Mouse (Mus musculus) lung, embryonic 14.5 days (tissue): ENCODE results near the gene Rab1a. TPM values are rescaled to one million over a fixed set of nuclear protein-coding genes. Genes with fewer than 3 reads are reported as not detected.

Source experiments
- ATAC-seq: fragments of 200-750 bp; cut with Nextera tagmentation; 2 replicates; pipeline ENCODE4 v1.8.0; 2017; ENCODE audit warnings: mild to moderate bottlenecking, moderate TSS enrichment, moderate library complexity; ENCODE audit not compliant: insufficient read depth
- DNase-seq: peaks from one replicate; pipeline ENCODE4 v3.0.0-alpha.2; 2015
- H3K27ac ChIP-seq: fragments of 300-500 bp; sonication (generic); 2 replicates; pipeline ENCODE4 v1.5.1; 2014; ENCODE audit warnings: low read depth, mild to moderate bottlenecking, moderate library complexity
- H3K27me3 ChIP-seq: fragments of 300-500 bp; sonication (generic); 2 replicates; pipeline ENCODE4 v1.6.1; 2014; ENCODE audit warnings: low read length, control low read depth; ENCODE audit not compliant: insufficient read depth
- H3K36me3 ChIP-seq: fragments of 300-500 bp; sonication (generic); 2 replicates; pipeline ENCODE4 v1.6.1; 2014; ENCODE audit warnings: control low read depth; ENCODE audit not compliant: insufficient read depth
- H3K4me1 ChIP-seq: fragments of 300-500 bp; sonication (generic); 2 replicates; pipeline ENCODE4 v1.6.1; 2014; ENCODE audit warnings: antibody characterized with exemption, control low read depth; ENCODE audit not compliant: insufficient read depth
- H3K4me2 ChIP-seq: fragments of 300-500 bp; sonication (generic); 2 replicates; pipeline ENCODE4 v1.6.1; 2014; ENCODE audit warnings: mild to moderate bottlenecking
- H3K4me3 ChIP-seq: fragments of 300-500 bp; sonication (generic); 2 replicates; pipeline ENCODE4 v1.5.1; 2014; ENCODE audit warnings: low read depth, low read length
- H3K9ac ChIP-seq: fragments of 300-500 bp; sonication (generic); 2 replicates; pipeline ENCODE4 v1.6.1; 2014
- H3K9me3 ChIP-seq: fragments of 300-500 bp; sonication (generic); 2 replicates; pipeline ENCODE4 v1.6.1; 2016; ENCODE audit warnings: low read depth, low read length, control low read depth
- CTCF ChIP-seq: IDR thresholded peaks from 2 replicates; pipeline ENCODE4 v1.5.1; 2016; ENCODE audit warnings: antibody characterized with exemption, low read depth
- WGBS: fragments of 180-500 bp; shearing (Covaris S2); extraction: QIAGEN DNeasy Blood & Tissue Kit; methylation state at CpG from one replicate; pipeline ENCODE4 v1.1.7; 2014; 5-methylcytosine and 5-hydroxymethylcytosine counted together
- polyA plus RNA-seq: library from polyadenylated mRNA; unstranded; fragments of >200 nt; fragmentation: Nextera tagmentation; extraction: Ambion mirVana; gene quantifications from 2 replicates; pipeline ENCODE4 v1.2.1, GENCODE M21; 2014

Rab1a gene
- polyA plus RNA-seq, 1 experiment from 2014 or later: 241 TPM

DNA sequence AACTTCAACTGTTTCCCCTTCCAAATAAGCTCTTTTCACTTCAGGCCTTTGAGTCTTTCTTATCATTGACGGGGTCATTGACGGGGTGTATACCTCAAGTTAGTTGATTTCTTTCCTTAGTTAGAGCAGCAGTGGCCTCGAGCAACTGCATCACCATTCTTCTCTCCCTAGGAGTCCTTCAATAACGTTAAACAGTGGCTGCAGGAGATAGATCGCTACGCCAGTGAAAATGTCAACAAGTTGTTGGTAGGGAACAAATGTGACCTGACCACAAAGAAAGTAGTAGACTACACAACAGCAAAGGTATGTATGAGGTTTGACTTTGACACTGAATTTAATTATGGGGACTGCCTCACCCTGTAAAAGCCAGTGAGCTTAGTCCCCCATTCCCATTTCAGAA, 23.0 kb downstream of the Rab1a start:
- ATAC-seq (no peak), DNase-seq (no peak)
- TF ChIP-seq CTCF: no peak
- H3K9ac ChIP-seq: no peak overlapping the region
- no peaks in the 10 kb centered on the region for H3K27me3 ChIP-seq
- no peak overlapping the region for H3K4me2 ChIP-seq
- no peak overlapping the region for H3K4me3 ChIP-seq
- 79% methylated on average over 6 of the region's 6 CpGs for WGBS
- no peak overlapping the region for H3K27ac ChIP-seq
- H3K9me3 ChIP-seq: no peaks in the 10 kb centered on the region
- H3K36me3 ChIP-seq: peaks cover 81% of the 10 kb centered on the region
- no peaks in the 10 kb centered on the region for H3K4me1 ChIP-seq

DNA sequence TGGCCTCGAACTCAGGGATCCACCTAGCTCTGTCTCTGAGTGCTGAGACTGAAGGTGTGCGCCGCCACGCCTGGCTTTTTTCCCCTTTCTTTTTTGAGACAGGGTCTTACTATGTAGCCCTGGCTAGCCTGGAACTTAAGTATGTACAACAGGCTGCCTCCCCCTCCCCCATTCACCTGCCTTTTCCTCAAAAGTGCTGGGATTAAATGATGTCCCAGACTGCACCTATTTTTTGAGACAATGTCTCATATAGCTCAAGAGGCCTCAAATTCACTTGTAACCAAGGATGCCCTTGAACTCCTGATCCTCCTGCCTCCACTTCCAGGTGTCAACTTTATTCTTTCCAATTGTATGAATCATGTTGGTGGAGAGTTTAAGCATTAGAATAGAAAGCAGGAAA, 24.7 kb downstream of the Rab1a start:
- Histone ChIP-seq H3K4me1 (no peaks in the 10 kb centered on the region), H3K27ac (no peak overlapping the region), H3K9ac (no peak overlapping the region), H3K4me2 (no peak overlapping the region), H3K36me3 (peaks cover 88% of the 10 kb centered on the region), H3K9me3 (no peaks in the 10 kb centered on the region), H3K27me3 (no peaks in the 10 kb centered on the region), H3K4me3 (no peak overlapping the region)
- no peak for TF ChIP-seq CTCF
- 96% methylated on average over 4 of the region's 4 CpGs for WGBS
- no peak for DNase-seq
- ATAC-seq: no peak

DNA sequence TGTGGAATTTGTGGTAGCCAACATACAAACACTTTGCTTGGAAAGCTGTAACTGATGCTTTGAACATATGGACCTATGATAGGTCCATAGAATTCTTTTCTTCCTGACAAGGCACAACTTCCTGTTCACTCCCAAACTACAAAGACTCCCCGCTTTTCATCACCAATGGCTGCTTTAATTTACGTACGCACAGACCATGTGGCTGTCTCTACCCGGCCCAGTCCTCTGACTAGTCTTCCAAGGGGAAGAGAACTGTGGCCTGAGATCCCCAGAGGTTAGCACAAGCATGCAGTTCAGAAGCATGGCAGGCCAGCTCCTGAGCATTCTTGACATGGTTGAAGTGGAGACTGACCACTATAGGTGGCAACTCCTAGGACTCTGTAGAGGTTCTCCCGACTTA, 27.4 kb downstream of the Rab1a start:
- ATAC-seq (no peak), DNase-seq (no peak)
- H3K27me3 ChIP-seq: no peaks in the 10 kb centered on the region
- no peak overlapping the region for H3K4me2 ChIP-seq
- H3K9me3 ChIP-seq: no peaks in the 10 kb centered on the region
- TF ChIP-seq CTCF: no peak
- WGBS: 73% methylated on average over 5 of the region's 5 CpGs
- H3K4me3 ChIP-seq: no peak overlapping the region
- H3K36me3 ChIP-seq: peaks cover 87% of the 10 kb centered on the region
- H3K9ac ChIP-seq: no peak overlapping the region
- H3K4me1 ChIP-seq: no peaks in the 10 kb centered on the region
- H3K27ac ChIP-seq: no peak overlapping the region

DNA sequence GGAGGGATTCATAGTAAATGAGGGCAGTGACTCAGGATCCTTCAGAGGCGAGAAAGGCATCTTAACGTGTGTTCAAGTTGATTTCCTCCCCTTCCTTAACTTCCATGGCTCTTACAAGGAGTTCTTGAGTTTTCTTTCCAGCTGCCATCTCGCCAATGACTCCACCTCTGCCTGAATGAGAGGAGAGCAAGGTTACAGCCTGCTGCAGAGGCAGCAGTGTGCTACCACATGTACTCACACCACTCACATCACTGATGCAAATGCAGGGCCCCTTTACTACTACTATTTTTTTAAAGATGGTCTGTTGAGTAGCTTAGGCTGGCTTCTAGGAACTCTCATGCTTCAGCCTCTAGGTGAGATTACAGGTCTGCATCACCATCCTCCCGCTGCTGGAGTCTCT, 28.1 kb downstream of the Rab1a start:
- no peak overlapping the region for H3K4me3 ChIP-seq
- no peak overlapping the region for H3K4me2 ChIP-seq
- peaks cover 87% of the 10 kb centered on the region for H3K36me3 ChIP-seq
- H3K27ac ChIP-seq: no peak overlapping the region
- TF ChIP-seq CTCF: no peak
- WGBS: 80% methylated on average over 4 of the region's 4 CpGs
- no peak for DNase-seq
- ATAC-seq: no peak
- no peak overlapping the region for H3K9ac ChIP-seq
- no peaks in the 10 kb centered on the region for H3K27me3 ChIP-seq
- H3K4me1 ChIP-seq: no peaks in the 10 kb centered on the region
- no peaks in the 10 kb centered on the region for H3K9me3 ChIP-seq

DNA sequence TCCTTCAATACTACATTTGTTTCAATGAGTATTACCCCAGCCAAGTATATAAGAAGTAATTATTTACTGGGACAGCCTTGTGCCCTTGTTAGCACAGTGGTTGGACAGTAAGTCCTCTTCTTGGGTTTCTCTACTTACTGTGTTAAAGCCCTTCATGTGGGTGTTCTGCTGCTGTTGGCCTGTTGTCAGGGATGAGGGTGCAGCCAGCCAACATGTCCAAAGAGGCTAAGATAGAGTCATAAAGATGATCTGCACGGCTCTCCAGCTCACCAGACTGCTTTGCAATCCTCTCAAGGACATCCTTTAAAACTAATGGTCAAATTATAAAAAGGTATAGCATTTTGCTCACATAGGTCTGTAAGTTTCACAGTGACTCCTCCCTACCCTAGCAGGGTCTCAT, 29.1 kb downstream of the Rab1a start:
- 71% methylated on average over 1 of the region's 1 CpGs for WGBS
- TF ChIP-seq CTCF: no peak
- Histone ChIP-seq H3K27ac (peak overlapping the region; percentile 28; the same call in 1 of the 2 replicates), H3K4me3 (no peak overlapping the region), H3K27me3 (no peaks in the 10 kb centered on the region), H3K36me3 (peaks cover 87% of the 10 kb centered on the region), H3K4me2 (no peak overlapping the region), H3K4me1 (no peaks in the 10 kb centered on the region), H3K9me3 (no peaks in the 10 kb centered on the region), H3K9ac (no peak overlapping the region)
- ATAC-seq: no peak
- DNase-seq: no peak

DNA sequence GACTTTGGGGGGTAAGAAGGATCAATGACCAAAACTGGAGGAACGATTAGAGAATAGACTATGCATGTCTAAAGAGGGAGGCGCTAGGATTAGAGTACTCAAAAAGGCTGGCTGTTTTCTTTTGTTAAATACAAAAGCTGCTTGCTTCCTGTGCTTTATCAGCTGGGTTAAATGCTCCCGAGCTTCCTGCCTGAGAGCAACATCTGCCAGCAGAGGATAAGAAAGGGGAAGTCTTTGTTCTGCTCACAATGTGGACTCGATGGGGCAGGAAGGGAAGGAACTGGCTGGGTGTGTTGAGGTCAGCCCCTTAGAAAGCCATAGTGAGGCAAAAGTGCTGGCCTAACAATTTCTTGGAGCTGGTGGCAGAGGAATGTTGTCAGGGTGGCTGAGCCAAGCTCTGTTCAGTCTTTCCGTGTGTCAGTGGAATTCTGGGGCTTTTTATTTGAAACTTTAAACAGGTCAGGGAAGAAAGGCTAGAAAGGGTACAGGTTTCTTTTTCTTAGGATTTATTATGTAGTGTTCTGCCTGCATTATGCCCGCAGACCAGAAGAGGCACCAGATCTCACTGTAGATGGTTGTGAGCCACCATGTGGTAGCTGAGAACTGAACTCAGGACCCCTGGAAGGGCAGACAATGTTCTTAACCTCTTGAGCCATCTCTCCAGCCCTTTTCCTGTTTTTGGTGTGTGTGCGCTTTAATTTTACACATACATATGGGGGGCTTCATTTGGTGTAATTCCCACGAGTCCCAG, 30.1 kb downstream of the Rab1a start:
- no peak overlapping the region for H3K4me3 ChIP-seq
- ATAC-seq (peak; percentile 74; the same call in 1 of the 2 replicates), DNase-seq (peak; percentile 71)
- peak overlapping the region; percentile 28; the same call in 1 of the 2 replicates for H3K27ac ChIP-seq
- no peaks in the 10 kb centered on the region for H3K4me1 ChIP-seq
- H3K27me3 ChIP-seq: no peaks in the 10 kb centered on the region
- peak; percentile 33 for TF ChIP-seq CTCF
- no peaks in the 10 kb centered on the region for H3K9me3 ChIP-seq
- peaks cover 83% of the 10 kb centered on the region for H3K36me3 ChIP-seq
- no peak overlapping the region for H3K9ac ChIP-seq
- 60% methylated on average over 8 of the region's 8 CpGs for WGBS
- H3K4me2 ChIP-seq: no peak overlapping the region

DNA sequence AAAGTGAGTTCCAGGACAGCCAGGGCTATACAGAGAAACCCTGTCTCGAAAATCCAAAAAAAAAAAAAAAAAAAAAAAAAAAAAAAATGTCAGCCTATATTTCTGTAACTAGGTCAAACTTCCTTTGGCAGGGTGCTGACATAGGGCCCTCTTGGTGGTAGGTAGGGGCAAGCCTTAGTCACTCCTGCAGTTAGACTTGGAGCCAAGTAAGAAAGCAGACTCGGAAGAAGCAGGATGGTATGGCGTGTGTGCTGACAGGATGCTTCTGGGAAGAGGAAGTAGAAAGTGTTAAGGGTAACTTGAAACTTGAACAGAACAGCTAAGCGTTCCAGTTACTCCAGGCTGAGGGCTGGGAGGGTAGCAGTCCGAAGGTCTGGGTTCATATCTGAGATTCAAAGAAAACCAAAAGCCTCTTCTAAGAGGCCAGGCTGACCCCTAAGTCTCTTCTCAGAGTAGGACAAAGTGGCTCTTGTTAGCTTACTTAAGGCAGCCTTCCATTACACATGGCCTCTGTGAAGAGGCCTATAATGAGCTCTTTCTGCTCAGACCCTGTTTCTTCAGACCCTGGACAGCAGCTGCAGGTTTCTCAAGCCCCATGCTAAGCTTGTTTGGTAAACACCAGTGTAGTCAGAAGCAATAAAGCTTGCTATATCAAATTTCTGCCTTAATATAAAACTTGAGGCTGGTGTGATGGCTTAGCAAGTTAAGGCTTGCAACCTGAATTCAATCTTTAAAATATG, 31.0 kb downstream of the Rab1a start:
- no peak overlapping the region for H3K4me3 ChIP-seq
- no peak for TF ChIP-seq CTCF
- no peak overlapping the region for H3K4me2 ChIP-seq
- H3K27me3 ChIP-seq: no peaks in the 10 kb centered on the region
- no peak for DNase-seq
- no peaks in the 10 kb centered on the region for H3K9me3 ChIP-seq
- H3K9ac ChIP-seq: no peak overlapping the region
- 0 out of 2 replicates have a peak overlapping the region, but pooled peaks have one; percentile 14 for H3K27ac ChIP-seq
- ATAC-seq: no peak
- peaks cover 89% of the 10 kb centered on the region for H3K36me3 ChIP-seq
- no peaks in the 10 kb centered on the region for H3K4me1 ChIP-seq
- 46% methylated on average over 4 of the region's 5 CpGs for WGBS
